Mouse (Mus musculus): ENCODE results near the gene Trf. TPM values are rescaled to one million over a fixed set of nuclear protein-coding genes. Genes with fewer than 3 reads are reported as not detected.

The Trf gene
- total RNA-seq, 2 experiments from 2014 or later: 83.7 to 98.7 TPM

DNA sequence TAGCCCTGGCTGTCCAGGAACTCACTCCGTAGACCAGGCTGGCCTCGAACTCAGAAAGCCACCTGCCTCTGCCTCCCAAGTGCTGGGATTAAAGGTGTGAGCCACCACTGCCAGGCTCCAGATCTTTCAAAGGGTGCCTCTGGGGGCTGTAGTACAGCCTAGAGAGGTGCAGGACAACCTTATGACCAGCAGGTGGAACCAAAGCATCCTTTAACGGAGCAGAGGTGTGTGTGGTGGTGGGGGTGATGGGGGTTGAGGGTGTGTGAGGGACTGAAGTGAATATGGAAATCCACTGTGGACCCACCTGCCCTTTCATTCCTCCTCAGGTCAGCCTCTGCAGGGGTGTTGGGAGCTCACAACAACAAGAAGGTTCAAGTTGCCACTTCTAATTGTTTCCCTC is 4.8 kb downstream of the Trf start:
- ATAC-seq (replicated peaks; ENCODE audit: poor library complexity, severe bottlenecking): peak; percentile 61

GRCm38 (mm10) chr9:103224721-103225120 is 5.5 kb downstream of the Trf start:
- no peak for ATAC-seq (replicated peaks; ENCODE audit: poor library complexity, severe bottlenecking)

DNA sequence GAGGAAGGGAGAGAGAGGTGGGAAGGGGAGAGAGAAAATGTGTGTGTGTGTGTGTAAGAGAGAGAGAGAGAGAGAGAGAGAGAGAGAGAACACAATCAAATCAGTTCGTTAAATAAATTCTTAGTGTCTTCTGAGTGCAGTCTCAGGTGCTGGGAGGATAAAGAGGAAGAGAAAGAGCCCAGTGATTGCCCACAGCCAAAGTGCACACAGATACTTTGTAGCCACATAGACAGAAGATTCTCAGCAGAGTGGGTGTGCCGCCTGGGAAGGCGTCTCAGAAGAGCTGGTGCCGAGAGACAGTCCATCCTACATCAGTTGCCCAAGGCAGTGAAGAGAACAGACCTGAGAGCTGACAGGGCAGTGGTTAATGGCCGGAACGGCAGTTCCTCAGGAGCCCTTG is 16.0 kb downstream of the Trf start:
- no peak for ATAC-seq (replicated peaks; ENCODE audit: poor library complexity, severe bottlenecking)

DNA sequence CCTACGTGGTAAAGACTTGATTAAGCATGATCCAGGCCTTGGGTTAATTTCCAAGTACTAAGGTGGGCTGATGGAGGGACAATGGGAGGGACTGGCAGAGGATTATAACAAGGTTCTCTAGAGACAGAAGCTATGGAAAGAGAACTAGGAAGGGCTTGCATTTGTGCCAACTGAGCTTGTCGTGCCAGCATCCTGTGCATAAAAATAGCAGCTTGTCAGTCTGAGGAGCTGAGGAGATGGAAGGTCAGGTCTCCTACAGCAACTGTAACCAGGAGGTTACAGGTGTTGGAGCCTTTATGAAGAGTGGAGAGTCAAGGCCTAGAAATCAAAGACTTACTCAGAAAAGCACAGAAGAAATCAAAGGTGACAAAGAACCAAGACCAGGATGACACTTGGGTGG is 16.6 kb downstream of the Trf start:
- no peak for ATAC-seq (replicated peaks; ENCODE audit: poor library complexity, severe bottlenecking)

GRCm38 (mm10) chr9:103212654-103213420 is 17.4 kb downstream of the Trf start:
- ATAC-seq (replicated peaks; ENCODE audit: poor library complexity, severe bottlenecking): no peak

GRCm38 (mm10) chr9:103208802-103209423 is 21.3 kb downstream of the Trf start:
- no peak for ATAC-seq (replicated peaks; ENCODE audit: poor library complexity, severe bottlenecking)

GRCm38 (mm10) chr9:103207846-103208245 is 22.4 kb downstream of the Trf start:
- peak; percentile 100 for ATAC-seq (replicated peaks; ENCODE audit: poor library complexity, severe bottlenecking)

GRCm38 (mm10) chr9:103205786-103206185 is 24.5 kb downstream of the Trf start:
- ATAC-seq (replicated peaks; ENCODE audit: poor library complexity, severe bottlenecking): no peak

GRCm38 (mm10) chr9:103201561-103202260 is 28.5 kb downstream of the Trf start, which contains the start of gene Srprb:
TSS of gene Srprb (minus strand) at chr9:103202137.
- peak; percentile 99 for ATAC-seq (replicated peaks; ENCODE audit: poor library complexity, severe bottlenecking)

GRCm38 (mm10) chr9:103188416-103188815 is 41.8 kb downstream of the Trf start:
- no peak for ATAC-seq (replicated peaks; ENCODE audit: poor library complexity, severe bottlenecking)

DNA sequence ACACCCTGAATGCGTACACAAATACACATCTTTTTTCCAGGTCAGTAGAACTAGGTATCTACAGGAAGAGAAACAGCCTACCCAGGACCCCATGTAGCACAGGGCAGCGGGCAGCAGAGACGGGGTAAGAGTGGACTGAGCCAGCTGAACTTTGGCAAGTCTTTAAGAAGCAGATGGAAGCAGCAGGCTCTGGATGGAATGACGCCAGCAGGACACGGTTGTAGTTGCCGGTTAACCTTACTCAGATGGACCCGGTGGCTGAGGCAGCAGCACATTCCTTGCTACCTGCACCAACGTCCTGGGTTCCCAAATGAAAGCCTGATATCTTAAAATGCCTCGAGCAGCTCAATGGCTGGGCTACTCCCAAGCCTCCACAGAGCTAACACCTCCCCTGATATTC is 43.5 kb downstream of the Trf start:
- no peak for ATAC-seq (replicated peaks; ENCODE audit: poor library complexity, severe bottlenecking)

DNA sequence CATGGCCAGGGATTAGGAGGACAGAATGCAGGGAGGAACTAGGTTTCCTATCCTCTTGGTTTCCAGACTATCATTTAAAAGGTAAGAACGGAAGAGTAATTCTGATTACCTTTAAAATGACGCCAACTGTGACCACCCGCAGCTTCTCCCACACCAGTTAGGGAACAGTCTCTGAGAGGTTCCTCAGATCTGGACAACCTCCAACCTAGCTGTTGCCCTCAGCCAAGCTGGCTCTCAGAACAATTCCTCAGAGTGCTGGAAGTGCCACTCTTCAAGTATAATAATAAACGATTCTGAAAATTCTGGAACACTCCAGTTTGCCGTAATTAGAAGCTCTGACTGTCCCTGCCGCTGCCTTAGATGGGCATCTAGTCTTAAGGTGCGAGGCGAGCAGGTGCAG is 44.3 kb downstream of the Trf start:
- ATAC-seq (replicated peaks; ENCODE audit: poor library complexity, severe bottlenecking): no peak

- no peak for ATAC-seq (replicated peaks; ENCODE audit: poor library complexity, severe bottlenecking)
Observed at GRCm38 (mm10) chr9:103184855-103185254, 45.4 kb downstream of the Trf start.

GRCm38 (mm10) chr9:103181886-103182285 is 48.4 kb downstream of the Trf start:
- no peak for ATAC-seq (replicated peaks; ENCODE audit: poor library complexity, severe bottlenecking)

GRCm38 (mm10) chr9:103180807-103181565 is 49.3 kb downstream of the Trf start:
- ATAC-seq (replicated peaks; ENCODE audit: poor library complexity, severe bottlenecking): peak; percentile 93

- no peak for ATAC-seq (replicated peaks; ENCODE audit: poor library complexity, severe bottlenecking)
Observed at GRCm38 (mm10) chr9:103180303-103180702, 49.9 kb downstream of the Trf start.

GRCm38 (mm10) chr9:103175692-103176091 is 54.6 kb downstream of the Trf start:
- ATAC-seq (replicated peaks; ENCODE audit: poor library complexity, severe bottlenecking): peak; percentile 69

- peak; percentile 81 for ATAC-seq (replicated peaks; ENCODE audit: poor library complexity, severe bottlenecking)
Observed at GRCm38 (mm10) chr9:103174771-103175519, 55.3 kb downstream of the Trf start.

DNA sequence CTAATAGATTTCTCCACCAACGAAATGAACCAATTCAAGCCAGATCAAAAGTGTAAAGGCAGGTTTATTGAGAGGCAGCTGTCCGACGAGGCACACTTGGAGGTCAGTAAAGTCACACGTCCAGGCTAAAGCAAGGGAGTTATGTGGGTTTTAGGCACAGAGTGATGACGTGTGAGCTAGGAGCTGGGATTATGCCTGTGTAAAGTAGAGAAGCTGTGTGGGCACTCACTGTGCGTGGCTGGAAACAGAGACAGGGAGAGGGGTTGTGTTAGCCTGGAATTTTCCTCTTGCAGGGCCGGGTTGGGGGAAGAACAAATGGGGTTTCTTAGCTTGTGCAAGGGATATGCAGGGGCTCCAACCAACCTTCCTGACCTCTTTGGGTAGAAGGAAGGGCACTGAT is 61.5 kb downstream of the Trf start:
- no peak for ATAC-seq (replicated peaks; ENCODE audit: poor library complexity, severe bottlenecking)

DNA sequence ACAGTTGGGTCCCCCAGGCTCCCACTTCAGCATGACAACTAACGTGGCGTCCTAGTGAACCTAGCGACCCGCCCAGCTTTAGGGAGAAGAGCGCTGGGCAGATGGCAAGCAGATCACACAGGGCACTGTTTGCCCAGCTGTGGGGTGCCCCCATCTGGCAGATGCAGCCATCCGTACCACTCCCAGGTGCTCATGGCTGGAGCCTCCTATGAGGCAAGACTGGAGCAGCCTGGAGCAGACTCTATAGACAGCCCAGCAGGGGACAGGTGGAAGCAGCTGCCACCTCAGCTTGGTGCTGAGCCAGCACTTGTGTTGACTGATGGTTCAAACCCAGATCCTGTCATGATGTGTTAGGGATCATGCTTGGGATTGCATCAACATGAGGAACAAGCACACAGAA is 62.2 kb downstream of the Trf start:
- ATAC-seq (replicated peaks; ENCODE audit: poor library complexity, severe bottlenecking): peak; percentile 19; the same call in 1 of the 2 replicates

All from granulocyte monocyte progenitor cell, adult 5-6 weeks (primary cell).